Mouse (Mus musculus): ENCODE results near the gene Tshb. TPM values are rescaled to one million over a fixed set of nuclear protein-coding genes. Genes with fewer than 3 reads are reported as not detected.

Tshb gene
- total RNA-seq (2023), result not detected

DNA sequence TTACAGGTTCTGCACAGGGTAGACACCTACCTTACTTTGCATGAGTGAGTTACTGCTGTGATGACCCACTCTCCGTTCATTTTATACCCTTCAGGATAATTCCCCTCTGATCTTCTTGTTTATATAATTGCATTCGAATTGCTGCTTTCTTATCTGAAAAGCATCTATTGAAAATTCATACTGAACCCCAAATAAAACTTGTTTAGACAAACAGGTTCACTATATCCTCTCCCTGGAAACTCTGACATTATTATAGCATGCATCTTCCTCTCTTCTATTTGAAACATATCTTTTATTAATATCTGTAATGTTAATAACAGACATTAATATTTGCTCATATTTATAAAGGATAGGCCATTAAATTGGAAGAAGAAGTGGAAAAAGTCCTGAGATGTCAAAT is at the start of gene Tshb:
TSS of gene Tshb (minus strand) at position 101 of the 400 bp plus-strand sequence.

DNA sequence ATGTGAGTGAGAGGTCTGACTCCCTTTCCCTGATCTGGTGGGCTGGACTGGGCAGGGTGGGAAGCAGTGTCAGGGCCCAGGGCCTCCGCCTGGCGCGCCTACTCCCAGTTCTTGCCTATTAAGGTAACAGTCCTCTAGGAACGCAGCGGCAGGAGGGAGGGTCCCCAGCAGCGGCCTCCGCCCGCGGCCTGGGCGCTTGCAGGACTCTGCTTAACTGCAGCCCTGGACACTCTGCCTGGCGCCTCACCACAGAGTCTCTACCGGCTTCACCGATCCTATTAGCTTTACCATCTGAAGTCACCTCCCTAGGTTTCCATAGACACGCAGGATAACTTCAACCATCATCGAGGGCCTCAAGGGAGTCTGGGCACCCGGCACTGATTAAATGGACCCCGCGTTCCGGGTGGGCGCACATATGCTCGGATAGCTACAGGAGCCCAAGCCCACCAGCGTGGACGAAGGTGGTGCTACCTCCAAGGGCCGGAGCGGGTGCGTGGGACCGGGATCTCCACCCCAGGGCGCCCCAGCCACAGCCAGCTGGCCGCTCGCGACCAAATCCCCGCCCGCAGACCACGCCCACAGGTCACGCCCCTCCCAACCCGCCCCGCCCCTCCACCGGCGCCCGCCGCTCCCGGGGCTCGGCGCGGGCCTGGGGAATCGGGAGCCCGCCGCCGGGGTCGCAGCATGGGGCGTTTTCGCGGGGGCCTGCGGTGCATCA is 48.0 kb downstream of the Tshb start, which contains the start of gene Tspan2:
TSS of gene Tspan2 (plus strand) at position 217 of the 718 bp plus-strand sequence.

Other genes starting within 250 kb of the Tshb start
- gene Tspan2, start 48.2 kb downstream of the Tshb start, total RNA-seq (2023), result 10 to 100 TPM; 23.1 to 24.4 TPM
- gene Sycp1, start 153.4 kb upstream of the Tshb start, total RNA-seq (2023), result not detected
- gene Nr1h5, start 181.4 kb upstream of the Tshb start, total RNA-seq (2023), result not detected
- gene Sike1, start 213.0 kb upstream of the Tshb start, total RNA-seq (2023), result 10 to 100 TPM; 56.2 to 63.7 TPM
- 100 to 1,000 TPM; 247 to 277 TPM for gene Csde1, start 237.7 kb upstream of the Tshb start, total RNA-seq (2023)

Measured in neutrophil, adult 59 days (primary cell).